Mouse (Mus musculus): Measurements from ENCODE around the gene Armh4. TPM values are rescaled to one million over a fixed set of nuclear protein-coding genes. Genes with fewer than 3 reads are reported as not detected.
"Not testable (repeated sequence)": the region's sequence is repeated elsewhere in the genome, so short reads cannot be mapped to it uniquely, and the experiment has no call there.

Armh4 gene
- 55.0 and 56.9 TPM in 2 replicates for polyA plus RNA-seq (2012; rRNA removed)

GRCm38 (mm10) chr14:49782715-49783531 lies at the start of gene Armh4:
Armh4 (minus strand) TSS chr14:49783383.
- Histone ChIP-seq H3K4me1 (ENCODE audit: control insufficient read depth, insufficient read depth, low read length) (peaks cover 14% of the 10 kb centered on the region; the same call in 1 of the 2 replicates), H3K27ac (ENCODE audit: insufficient read depth, low read length) (peak within 1 kb of the TSS; percentile 85), H3K27me3 (ENCODE audit: control insufficient read depth, insufficient read depth, low read length) (no peaks in the 10 kb centered on the region), H3K4me3 (replicated peaks; ENCODE audit: insufficient read depth, low read depth, low read length) (peak within 1 kb of the TSS; percentile 71)
- TF ChIP-seq CTCF (IDR thresholded peaks at IDR 0.05; ENCODE audit: borderline replicate concordance, insufficient read depth, low read depth, low read length) (no peak), POLR2A (IDR thresholded peaks at IDR 0.05; ENCODE audit: borderline replicate concordance, insufficient read depth, low read length) (peak; percentile 95)
- 2% methylated on average over 24 of the region's 24 CpGs for WGBS
- peak; percentile 97 for DNase-seq

DNA sequence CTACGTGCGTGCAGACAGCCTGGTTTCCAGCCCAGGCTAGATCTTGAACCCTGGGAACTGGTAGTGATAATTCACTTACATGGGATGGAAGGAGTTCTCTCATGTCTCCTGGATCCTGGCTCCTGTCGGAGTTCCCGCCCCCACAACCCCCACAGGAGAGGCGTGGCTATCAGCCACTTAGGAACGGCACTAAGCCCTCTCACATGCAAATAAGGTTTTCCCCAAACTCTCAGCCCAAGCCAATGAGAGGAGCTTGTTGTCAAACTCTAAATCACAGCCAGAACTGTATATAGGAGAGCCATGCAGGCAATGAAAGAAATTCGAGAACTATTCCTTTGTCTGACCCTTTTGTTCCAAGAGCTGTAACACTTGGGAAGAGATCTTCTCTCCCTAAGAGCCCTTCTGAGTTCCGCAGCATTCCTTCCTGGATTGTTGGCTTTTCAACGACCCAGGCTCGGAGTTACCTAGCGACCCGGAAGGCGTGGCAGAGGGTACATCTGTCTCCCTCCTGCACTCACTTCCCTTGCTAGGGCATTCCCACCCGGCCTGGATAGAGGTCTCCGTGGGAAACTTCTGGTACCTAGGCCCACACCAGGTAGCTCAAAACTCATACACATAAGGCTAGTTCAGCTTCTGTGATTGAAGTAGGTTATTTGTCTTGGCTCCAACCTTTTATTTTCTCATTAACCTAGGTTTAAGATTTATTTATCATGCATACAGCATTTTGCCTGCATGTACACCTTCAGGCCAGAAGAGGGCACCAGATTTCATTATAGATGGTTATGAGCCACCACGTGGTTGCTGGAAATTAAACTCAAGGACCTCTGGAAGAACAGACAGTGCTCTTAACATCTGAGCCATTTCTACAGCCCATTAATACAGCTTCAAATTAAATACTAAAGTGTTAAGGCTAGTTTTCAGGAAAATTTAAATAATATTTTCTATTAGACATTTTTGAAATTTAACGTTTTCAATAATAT lies 46.3 kb upstream of the Armh4 start:
- no peaks in the 10 kb centered on the region for H3K27me3 ChIP-seq (ENCODE audit: control insufficient read depth, insufficient read depth, low read length)
- no peak overlapping the region for H3K4me3 ChIP-seq (replicated peaks; ENCODE audit: insufficient read depth, low read depth, low read length)
- no peak overlapping the region for H3K27ac ChIP-seq (ENCODE audit: insufficient read depth, low read length)
- DNase-seq, result no peak
- TF ChIP-seq POLR2A (IDR thresholded peaks at IDR 0.05; ENCODE audit: borderline replicate concordance, insufficient read depth, low read length) (no peak), CTCF (IDR thresholded peaks at IDR 0.05; ENCODE audit: borderline replicate concordance, insufficient read depth, low read depth, low read length) (no peak)
- 29% methylated on average over 17 of the region's 17 CpGs for WGBS
- H3K4me1 ChIP-seq (ENCODE audit: control insufficient read depth, insufficient read depth, low read length), result no peaks in the 10 kb centered on the region

- H3K27ac ChIP-seq (ENCODE audit: insufficient read depth, low read length); DNase-seq; H3K27me3 ChIP-seq (ENCODE audit: control insufficient read depth, insufficient read depth, low read length); H3K4me3 ChIP-seq (replicated peaks; ENCODE audit: insufficient read depth, low read depth, low read length); H3K4me1 ChIP-seq (ENCODE audit: control insufficient read depth, insufficient read depth, low read length): not testable (repeated sequence)
- WGBS, result 80% methylated on average over 8 of the region's 8 CpGs
These were observed 36.7 kb upstream of the Armh4 start for GRCm38 (mm10) chr14:49819721-49820440.

DNA sequence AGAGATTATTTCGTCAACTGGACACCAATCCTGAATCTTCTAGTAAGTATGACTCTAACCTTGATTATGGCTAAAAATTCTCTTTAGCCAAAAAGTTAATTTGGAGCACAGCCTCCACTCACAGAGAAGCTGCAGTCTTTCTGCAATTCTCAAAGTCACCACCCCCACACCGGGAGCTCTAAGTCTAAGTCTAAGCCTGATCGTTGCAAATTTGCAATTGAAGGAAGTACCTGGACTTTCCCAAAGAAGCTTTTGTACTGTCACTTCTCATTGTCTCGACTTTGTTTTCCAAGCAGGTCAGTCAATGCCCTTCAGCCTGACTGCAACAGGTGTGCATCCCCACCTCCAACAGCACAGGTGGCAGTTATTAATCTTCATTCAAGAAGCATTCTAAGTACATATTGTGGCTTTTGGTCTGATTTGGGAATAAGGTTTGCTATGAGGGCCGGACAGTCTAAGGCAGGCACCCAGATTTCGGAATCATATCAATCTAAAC lies 35.6 kb upstream of the Armh4 start:
- H3K4me3 ChIP-seq (replicated peaks; ENCODE audit: insufficient read depth, low read depth, low read length); H3K27me3 ChIP-seq (ENCODE audit: control insufficient read depth, insufficient read depth, low read length); DNase-seq; H3K27ac ChIP-seq (ENCODE audit: insufficient read depth, low read length); H3K4me1 ChIP-seq (ENCODE audit: control insufficient read depth, insufficient read depth, low read length): not testable (repeated sequence)
- 84% methylated on average over 6 of the region's 6 CpGs for WGBS

GRCm38 (mm10) chr14:49812966-49813365 lies 29.8 kb upstream of the Armh4 start:
- H3K4me1 ChIP-seq (ENCODE audit: control insufficient read depth, insufficient read depth, low read length); DNase-seq; H3K27ac ChIP-seq (ENCODE audit: insufficient read depth, low read length); H3K27me3 ChIP-seq (ENCODE audit: control insufficient read depth, insufficient read depth, low read length); H3K4me3 ChIP-seq (replicated peaks; ENCODE audit: insufficient read depth, low read depth, low read length): not testable (repeated sequence)
- WGBS, result 84% methylated on average over 9 of the region's 9 CpGs

DNA sequence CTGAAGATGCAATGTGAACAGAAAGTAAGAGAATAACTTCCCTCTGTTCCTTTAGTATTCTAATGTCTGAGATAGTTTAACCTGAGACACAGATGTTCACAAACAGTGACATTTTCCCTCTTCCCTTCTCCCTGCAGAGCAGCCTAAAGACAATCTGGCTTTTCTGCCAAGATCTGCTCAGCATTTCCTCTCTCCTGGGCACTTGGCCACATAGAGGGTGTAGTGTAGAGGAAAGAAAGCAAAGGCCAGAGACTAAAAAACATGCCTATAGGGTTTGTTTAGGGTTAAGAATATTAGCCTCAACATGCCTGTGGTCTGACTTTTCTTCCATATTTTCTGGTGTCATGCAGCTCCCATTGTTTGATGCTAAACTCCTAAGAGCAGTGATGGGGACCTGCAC lies 21.9 kb upstream of the Armh4 start:
- H3K27ac ChIP-seq (ENCODE audit: insufficient read depth, low read length); H3K4me3 ChIP-seq (replicated peaks; ENCODE audit: insufficient read depth, low read depth, low read length); H3K27me3 ChIP-seq (ENCODE audit: control insufficient read depth, insufficient read depth, low read length); H3K4me1 ChIP-seq (ENCODE audit: control insufficient read depth, insufficient read depth, low read length): not testable (repeated sequence)
- DNase-seq, result peak; percentile 71 to 87

DNA sequence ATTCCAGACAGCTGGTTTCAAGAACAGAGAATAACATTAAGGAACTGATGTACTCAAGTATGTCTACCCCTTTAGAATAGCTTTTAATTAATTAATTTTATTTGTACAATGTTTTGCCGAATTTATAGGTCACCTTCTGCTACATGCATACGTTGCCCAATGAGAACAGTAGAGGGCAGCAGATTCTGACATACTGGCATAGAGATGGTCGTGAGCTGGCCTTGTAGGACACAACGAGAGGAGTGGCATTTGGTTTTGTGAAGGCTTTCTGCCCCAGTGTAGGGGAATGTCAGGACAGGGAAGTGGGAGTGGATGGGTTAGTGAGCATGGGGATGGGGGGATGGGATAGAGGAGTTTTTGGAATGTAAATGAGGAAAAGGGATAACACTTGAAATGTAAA lies 18.3 kb upstream of the Armh4 start:
- no peaks in the 10 kb centered on the region; the same call in 1 of the 2 replicates for H3K4me1 ChIP-seq (ENCODE audit: control insufficient read depth, insufficient read depth, low read length)
- H3K27ac ChIP-seq (ENCODE audit: insufficient read depth, low read length), result no peak overlapping the region
- H3K4me3 ChIP-seq (replicated peaks; ENCODE audit: insufficient read depth, low read depth, low read length), result no peak overlapping the region
- no peaks in the 10 kb centered on the region for H3K27me3 ChIP-seq (ENCODE audit: control insufficient read depth, insufficient read depth, low read length)
- TF ChIP-seq CTCF (IDR thresholded peaks at IDR 0.05; ENCODE audit: borderline replicate concordance, insufficient read depth, low read depth, low read length) (peak; percentile 74), POLR2A (IDR thresholded peaks at IDR 0.05; ENCODE audit: borderline replicate concordance, insufficient read depth, low read length) (no peak)
- under 1% methylated on average over 4 of the region's 4 CpGs for WGBS
- peak; percentile 72 to 83 for DNase-seq

Measured in cerebellum, adult 2 months (tissue).